Mouse (Mus musculus): ENCODE data around the gene Stap2.

DNA sequence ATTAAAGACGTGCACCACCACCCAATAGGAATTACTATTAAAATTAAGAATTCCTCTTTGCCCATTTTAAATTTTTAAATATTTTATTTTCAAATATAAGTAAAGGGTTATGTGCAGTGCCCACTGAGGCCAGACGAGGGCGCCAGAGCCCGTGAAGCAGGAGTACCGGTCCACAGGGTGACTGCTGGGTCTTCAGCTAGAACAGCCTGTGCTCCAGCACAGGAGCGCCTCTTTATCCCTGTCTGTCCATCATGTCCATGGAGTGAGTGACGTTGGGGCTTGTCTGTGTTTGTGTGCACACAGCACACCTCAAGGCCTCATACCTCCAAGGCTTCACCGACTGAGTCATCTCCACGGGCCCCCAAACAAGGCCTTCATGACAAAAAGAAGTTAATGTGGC is 48.2 kb downstream of the Stap2 start:
- TF ChIP-seq E2F4 (IDR thresholded peaks at IDR 0.05; ENCODE audit: insufficient read depth) (no peak), TCF3 (IDR thresholded peaks at IDR 0.05; ENCODE audit: insufficient read length, low read depth) (no peak), POLR2A (IDR thresholded peaks at IDR 0.05; ENCODE audit: insufficient read length, low read depth) (no peak)
